Mouse (Mus musculus) thymus, adult 2 months (tissue): ENCODE measurements around the gene Cabp2.

Experiments
- CTCF ChIP-seq: fragments of 200-500 bp; IDR thresholded peaks from 2 replicates; pipeline ENCODE4 v1.5.1; 2012; ENCODE audit warnings: mild to moderate bottlenecking, control low read depth, low read length, moderate library complexity, borderline replicate concordance; ENCODE audit not compliant: control insufficient read depth, poor library complexity, insufficient read depth; ENCODE audit errors: extremely low read depth
- POLR2A ChIP-seq: fragments of 200-500 bp; IDR thresholded peaks from 2 replicates; pipeline ENCODE4 v1.6.1; 2012; ENCODE audit warnings: mild to moderate bottlenecking, low read length, control low read depth, moderate library complexity; ENCODE audit not compliant: control insufficient read depth, poor library complexity, insufficient read depth; ENCODE audit errors: extremely low read depth

GRCm38 (mm10) chr19:4098426-4098825, 17.0 kb downstream of the Cabp2 start:
- no peak for TF ChIP-seq CTCF
- no peak for TF ChIP-seq POLR2A
